Mouse (Mus musculus): ENCODE measurements around the gene 1700113H08Rik.

The 1700113H08Rik gene

DNA sequence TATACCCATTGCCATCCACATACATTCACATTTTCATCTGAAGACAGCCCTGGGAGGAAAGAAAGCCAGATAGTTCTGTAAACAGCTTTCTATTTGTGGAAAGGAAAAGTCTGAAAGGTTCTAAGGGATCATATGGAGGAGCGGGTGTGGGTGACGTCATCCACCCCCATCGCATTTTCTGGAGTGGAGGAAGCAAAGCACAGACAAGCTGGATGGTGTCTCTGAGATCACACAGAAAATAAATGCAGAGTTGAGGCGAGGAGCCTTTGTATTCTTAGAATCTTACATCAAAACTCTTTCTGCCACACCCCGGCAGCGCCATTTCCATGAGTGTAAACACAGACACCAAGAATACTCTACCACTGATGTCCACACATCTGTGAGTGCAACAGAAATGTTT is 26.4 kb downstream of the 1700113H08Rik start:
- DNase-seq, result no peak

DNA sequence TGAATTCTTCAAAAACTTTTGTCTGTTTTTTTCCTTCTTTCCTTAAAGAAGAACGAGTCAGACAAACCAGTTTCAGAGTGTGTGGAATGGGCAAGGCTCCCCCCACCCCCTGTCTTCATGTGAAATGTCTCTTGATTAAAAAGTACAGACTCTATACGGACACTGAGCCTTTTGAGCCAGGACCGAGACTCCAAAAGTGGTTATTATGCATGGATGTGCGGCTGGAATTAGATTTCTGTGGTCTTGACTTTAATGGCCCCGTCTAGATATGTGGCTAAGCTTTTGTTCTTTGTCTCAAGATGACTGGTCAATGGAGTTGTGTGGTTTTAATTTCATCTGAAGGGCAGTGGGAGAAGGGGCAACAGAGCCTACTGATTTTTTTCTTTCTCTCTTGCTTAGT is 29.8 kb downstream of the 1700113H08Rik start:
- DNase-seq, result no peak

DNA sequence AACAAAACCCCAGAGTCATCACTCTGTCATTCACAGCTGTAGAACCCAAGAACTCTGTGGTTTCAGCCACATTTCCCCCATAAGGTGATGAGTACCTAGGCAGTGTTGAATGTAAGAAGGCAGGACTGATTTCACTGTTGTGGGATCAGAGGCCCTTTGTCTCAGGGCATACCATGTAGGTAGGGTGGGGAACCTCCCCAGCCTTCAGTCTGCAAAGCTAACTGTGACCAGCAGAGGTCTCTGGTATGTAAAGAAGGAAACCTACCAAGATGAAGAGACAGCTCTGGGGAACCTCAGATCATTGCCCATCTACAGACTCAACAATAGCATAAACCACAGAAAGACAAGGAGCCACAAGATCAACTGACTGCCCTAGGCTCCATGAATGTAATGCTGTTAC is 36.4 kb downstream of the 1700113H08Rik start:
- DNase-seq, result peak; percentile 50 to 65

DNA sequence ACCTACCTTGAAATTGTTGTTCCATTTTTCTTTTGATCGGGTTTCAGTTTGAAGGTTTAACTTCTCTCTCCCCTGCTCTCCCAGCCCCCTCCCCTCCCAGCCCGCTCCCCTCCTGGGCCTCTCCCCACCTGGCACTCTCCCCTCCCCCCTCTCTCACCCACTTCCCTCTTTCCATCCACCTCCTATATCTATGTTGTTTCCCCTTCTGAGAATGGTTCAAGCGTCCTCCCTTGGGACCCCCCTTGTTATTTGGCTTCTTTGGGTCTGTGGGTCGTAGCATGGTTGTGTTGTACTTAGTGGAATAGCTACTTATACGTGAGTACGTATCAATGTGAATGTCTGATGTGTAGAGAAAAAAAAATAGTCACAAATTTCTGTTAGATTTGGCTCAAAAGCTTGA is 40.9 kb downstream of the 1700113H08Rik start:
- DNase-seq, result no peak

DNA sequence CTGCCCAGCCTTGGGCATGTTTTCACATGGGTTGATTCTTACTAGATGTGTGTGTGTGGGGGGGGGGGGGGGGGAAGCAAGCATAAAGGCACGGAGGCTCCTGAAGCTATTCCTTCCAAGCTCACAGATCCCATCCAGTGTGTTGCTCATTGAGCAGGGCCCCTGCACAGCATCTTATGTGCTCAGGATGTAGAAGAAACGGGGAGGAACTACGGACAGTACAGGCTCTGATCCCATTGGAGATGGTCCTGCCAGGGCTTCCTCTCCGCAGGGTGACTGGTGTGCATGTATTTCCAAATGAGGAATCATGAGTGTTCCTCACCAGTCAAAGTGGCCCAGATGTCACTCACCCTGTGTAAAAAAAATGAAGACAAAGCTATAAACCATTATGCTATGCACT is 42.8 kb downstream of the 1700113H08Rik start:
- no peak for DNase-seq

DNA sequence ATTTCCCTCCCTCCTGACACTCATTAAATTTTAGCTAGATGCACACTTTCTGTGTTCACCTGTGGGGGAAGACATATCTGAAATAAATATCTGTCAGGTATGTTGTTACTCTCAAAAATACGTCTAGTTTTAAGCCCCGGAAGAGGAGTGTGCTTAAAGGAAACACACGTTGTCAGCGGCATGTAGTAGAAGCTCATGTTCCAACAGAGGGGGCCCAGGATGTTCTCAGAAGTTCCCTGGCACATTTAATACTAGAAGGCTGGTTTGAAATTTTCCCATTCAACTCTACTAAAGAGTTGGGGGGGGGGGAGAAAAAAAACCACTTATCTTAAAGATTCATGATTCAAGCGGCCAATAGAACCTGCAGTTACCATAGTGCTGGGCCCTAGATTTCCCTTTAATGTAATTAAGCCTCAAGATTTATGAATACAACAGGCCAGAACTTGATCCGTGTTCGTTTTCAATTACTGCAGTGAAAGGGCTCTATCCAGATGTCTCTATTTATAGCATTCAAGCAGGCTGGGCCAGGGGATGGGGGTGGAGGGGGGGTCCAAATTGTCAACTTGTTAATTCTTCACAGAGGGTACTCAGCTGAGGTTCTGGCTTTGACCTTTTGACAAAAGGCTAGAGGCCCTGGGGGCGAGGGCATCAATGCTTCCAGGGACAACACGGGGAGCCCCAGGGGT is 43.6 kb downstream of the 1700113H08Rik start:
- DNase-seq, result no peak

DNA sequence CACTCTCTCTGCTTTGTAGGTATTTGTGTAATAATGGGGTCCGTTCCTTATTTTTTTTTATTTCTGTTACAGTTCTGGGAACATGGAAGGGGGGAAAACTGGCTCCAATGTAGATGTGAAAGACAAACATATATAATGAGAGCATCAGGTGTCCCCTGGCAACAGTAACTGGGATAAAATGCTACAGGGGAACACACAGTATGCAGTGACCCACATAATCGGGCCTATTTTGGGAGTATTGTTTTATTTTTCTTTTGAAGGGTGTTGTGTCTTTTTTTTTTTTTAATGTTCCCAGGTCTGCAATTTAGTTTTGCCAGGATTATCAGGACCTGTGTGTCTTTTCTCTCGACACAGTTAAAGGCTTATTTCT is 44.1 kb downstream of the 1700113H08Rik start:
- DNase-seq, result no peak

DNA sequence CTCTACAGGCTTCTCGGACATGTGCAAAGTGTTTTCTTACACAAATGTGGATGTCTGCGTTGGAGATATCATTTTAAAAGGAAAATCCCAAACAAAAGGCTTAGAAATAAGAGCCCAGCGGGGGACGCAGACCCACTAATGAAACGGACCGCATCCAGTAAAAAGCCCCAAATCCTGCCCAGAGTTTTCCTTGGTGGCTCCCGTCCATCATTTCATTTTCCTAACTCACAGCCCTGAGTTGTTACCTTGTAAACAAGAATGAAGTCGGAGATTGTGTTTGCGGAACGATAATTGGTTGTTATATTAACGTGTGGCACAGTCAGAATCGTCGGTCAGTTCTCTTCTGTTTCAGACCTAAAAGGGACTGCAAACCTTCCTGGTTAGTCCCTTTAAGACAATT is 44.6 kb downstream of the 1700113H08Rik start:
- DNase-seq, result no peak

DNA sequence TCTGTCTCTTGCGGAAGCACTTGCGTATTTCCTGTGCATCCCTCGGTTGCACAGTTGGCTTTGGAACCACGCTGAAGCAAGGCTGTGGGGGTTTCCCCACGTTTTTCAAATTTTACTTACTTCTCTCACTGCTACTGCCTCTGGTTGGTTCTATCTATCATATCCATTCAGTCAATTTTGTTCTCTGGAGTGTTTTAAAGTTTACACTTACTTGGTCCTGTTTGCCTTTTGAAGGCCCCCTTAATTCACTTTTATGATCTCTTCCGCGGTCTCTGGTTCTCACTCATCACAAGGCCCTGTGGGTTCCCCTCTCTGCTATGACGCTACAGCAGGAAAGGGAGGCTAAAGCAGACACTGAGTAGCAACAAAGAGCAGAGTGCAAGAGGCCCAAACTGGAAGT is 45.4 kb downstream of the 1700113H08Rik start:
- no peak for DNase-seq

DNA sequence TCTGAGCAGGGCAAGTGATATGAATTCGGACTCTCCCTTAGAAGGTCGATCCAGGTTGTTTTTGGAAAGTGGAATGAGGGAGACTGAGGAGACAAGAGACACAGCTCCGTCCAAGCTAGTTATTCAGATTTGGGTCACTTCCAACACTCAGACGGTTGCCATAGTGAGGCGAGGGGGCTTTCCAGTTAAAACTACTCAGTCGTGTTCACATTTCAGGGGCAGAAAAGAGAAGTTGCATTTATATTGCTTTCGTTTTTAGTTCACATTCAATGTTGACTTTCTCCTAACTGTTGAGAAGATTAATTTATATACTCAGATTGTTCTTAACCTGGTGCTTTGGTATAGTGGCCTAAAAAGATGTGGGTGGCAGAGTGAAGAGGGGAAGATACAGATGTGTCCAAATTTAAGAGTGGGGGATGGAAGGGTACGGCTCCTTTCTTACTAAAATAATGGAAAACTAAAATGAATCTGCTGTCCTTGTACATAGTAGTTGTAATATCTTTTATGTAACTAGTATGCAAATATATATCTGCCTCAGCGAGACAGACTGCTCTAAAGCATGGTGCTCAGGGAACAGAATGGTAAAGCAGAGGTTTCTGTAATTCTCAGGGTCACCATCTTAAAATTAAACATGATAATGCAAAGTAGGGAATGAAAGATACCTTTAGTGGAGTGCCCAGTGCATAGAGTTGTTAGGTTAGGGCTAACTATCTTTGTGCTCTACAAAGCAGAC is 49.9 kb downstream of the 1700113H08Rik start:
- DNase-seq, result peak in 1 of 2 experiments; percentile 13

DNA sequence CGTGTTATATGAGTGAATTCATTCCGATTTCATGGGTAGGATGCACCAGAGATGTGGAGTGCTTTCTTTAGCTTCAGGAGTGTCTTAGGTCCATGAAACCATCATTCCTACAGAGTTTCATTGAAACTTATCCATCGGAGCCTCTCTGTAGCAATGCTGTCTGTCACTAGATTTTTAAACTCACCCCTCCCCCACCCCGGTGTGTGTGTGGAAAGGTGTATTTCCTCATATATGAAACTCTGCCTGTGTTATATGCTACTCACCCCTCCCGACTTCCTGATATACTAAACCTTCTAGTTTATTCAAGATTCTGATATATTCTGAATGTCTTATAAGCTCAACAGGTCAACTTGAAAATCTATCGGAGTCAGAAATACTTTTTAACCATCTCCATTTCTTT is 50.5 kb downstream of the 1700113H08Rik start:
- DNase-seq, result no peak

DNA sequence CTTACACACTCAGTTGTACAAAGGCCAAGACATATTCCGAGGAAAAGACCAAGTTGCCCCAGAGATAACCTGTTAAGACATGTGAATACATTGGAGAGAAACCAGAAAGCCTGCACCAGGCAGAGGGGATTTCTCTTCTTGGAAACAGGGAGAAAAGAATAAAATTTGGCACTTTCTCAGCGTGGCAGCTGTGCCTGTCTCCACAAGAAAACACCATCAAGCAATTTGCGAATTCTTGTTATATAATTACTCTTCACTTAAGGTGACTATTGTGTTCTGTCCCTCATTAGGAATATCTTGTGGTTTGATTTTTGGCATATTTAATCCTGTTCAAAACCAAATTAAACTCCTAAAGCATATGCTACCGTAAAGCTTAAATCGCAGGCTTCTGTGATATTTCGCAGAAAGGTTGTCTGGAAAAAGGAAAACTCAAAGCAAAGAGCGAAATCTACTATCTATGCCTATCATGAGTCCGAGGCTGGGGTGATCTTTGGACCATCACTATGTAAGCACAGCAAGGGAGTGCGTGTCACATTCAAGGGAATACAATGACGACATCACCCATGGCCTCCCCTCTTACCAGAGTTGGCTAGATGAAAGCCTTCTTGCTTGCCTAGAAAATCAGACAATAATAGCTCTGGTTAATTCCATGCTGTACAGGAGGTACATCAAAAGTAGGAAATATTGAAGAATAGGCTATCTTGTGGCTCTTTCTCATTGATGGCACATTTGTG is 51.4 kb downstream of the 1700113H08Rik start:
- DNase-seq, result peak in 1 of 2 experiments; percentile 9

DNA sequence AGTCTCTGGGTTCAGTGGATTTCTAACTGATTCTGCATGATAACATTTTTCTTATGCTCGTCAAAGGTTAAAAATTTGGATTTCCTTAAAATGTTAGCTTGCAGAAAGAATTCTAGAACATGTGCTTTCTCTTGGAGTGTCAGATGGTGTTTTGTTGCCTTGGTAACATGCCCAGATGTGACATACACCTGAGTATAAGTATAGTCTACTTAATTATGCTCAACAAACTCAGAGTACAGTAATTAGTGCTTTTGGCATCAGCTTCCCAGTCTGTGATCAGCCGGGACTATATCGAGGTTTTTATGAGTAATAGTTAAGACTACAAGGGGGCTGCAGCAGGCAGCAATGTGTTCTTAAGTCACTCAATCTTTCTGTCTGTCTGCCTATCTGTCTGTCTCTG is 53.1 kb downstream of the 1700113H08Rik start:
- DNase-seq, result no peak

DNA sequence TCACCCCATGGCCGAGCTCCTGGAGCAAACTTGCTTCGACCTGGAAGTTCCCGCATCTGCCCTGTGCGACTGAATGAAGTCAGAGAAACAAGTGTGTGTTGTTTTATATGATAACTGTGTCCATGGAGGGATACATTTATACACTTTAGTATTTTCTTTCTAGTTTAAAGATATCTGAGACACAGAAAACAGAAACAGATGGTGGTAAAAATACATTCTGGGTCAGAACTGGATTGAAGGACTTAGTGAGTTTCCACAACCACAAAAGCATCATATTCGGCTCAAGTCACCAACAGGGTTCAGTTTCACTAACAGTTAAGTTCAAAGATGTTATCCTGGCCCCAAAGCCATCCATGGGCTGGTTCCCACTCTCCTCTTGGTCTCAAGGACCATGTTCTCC is 67.2 kb downstream of the 1700113H08Rik start:
- no peak for DNase-seq

DNA sequence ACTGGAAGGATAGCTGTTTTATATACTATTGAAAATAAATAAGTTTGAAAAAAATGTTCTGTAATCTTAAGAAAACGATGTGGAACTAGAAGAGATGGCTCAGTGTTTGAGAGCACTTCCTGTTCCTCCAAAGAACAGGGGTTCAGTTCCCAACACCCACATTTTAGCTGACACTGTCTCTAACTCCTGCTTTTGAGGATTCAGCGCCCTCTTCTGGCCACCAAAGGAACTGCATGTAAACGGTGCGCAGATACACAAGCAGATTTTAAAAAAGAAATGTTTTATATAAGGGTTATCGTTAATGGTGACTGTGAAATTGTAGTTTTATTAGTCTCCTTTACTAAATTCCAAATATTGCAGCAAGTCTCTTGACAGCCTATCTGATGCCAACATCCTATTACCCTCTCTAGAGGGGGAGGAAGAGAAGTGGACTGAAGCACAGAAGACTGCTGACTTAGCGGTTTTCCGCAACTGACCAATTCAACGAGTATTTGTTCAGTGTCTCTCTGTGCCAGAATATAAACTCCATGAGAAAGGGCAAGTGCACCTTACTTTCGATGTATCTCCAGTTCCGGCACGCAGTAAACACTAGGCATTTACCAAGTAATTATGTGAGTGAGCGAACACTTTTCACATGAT is 68.5 kb downstream of the 1700113H08Rik start:
- peak in 1 of 2 experiments; percentile 7 for DNase-seq

DNA sequence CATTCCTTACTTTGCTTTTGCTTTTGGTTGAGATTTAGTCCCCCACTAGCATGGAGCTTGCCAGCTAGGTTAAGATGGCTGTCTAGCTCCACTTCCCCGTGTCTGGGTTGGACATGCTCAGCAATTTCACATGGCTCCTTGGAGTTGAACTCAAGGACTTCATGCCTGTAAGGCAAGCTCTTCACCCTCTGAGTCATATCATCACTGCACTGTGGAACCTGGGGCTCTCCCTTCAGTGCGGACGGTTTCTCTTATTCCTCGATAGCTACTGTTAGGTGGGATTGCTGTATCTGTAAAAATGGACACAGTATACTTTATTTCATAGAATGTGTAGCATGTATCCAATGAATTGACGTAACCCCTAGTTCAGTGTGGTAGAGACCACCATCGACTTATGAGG is 93.2 kb downstream of the 1700113H08Rik start:
- DNase-seq, result no peak

DNA sequence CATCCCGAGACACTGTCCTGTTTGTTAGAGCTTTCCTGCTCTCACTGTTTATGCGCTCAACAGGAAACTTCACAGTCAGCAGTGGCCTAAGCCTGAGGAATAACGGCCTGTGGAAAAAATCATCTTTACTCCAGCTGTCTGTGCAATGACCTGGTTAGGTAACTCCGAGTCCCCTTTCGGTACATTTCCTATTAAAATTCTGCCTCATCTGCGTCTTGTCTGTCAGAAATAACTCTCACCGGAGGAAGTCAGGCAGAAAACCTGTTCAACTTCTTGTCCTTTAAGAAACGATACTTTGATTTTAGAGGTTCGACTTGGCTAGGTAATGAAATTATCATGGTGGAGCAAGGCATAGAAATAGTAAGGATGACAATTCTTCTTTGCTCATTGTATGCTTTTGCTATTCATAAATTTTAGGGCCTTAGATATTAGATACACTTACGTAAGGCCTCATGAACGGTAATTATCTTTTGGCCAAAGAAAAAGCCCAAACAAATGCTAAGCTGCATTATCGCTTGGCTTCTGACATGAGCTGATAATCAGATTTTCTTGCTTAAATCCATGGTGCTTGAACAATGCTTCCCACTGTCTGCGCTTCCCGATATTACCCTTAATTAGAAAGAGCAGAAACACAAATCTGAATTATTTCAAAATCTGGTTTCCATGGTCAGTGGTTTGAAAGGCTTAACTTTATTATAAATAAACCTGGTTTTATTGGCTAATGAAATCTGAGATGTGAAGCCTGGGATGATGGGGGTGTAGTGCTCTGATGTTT is 96.1 kb downstream of the 1700113H08Rik start:
- no peak for DNase-seq

DNA sequence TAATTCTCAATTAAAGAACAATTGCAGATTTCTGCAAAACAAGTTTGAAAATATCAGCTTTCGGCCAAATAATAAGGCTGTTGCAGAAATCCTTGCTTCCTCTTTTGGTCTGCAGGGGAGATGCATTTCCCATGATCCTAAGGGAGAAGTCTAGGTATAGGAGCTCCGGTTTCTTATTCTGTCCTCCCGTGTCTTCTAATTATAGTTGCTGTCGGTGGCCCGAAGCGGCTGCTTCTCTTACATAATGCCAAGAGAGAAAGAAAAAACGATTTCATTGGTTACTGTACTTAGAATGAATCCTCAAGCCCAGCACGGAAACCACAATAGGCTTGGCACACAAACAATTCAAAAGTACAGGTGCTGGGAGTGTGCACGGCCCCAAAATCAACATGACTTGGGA is 101.9 kb downstream of the 1700113H08Rik start:
- peak in 1 of 2 experiments; percentile 2 for DNase-seq

DNA sequence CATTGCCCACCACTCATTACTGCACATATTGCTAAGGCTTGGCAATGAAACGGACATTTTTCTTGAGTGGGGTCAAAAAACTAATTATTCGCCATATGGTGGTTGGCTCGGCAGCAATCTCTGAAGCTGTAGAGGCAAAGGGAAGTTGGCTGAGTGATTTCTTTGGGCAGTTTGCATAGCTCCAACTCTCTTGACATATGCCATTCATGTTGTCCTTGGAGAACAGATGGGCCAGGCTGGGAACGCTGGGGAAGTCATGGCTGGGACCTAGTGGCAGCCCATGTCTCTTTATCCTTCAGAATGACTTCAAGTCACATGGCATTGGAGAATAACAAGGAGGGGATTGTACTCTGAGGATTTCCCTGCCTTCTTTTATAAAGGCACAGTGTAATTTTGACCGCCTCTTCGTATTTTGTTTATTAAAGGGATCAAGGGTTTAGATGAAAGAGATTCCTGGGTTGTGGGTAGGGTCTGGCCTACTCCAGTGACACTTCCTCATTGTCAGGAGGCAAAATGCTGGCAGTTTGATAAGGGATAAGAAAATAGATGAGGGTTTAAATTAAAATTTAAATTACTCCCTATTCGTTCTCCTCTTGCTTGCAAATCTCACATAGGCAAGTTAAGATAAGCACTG is 138.4 kb downstream of the 1700113H08Rik start:
- DNase-seq, result peak; percentile 14 to 17

DNA sequence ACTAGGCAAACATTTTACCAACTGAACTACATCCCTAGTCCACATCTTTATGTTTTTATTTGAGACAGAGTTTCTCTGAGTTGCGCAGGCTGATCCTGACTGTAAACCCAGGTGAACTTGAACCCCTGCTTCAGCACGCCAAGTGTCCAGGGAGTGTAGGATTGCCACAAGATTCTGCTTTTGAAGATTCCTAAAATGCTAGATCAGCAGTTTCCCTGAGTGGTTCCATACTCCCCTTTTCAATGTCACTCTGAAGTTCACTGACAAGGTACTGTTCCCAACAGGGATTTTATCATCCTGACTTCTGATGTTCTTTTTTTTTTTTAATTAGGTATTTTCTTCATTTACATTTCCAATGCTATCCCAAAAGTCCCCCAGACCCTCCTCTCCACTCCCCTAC is 140.9 kb downstream of the 1700113H08Rik start:
- no peak for DNase-seq

DNA sequence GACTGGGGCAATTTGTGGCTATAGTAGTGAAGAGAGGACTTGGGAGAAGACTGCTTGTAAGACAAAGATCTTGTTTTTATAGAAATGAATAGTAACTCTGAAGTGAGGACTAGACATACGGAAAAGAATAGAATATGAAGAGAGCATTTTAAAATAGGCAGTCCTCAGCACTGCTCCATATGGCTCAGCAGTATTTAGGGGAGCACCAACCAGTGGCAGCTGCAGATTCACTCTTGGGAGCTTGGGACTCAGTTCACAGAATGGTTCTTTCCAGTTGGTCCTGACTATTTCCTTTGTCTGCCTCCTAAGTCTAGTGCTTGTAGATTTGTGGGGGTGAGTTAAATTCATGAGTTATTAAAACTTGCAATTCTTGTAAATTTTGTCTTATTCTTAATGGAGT is 151.6 kb downstream of the 1700113H08Rik start:
- DNase-seq, result no peak

DNA sequence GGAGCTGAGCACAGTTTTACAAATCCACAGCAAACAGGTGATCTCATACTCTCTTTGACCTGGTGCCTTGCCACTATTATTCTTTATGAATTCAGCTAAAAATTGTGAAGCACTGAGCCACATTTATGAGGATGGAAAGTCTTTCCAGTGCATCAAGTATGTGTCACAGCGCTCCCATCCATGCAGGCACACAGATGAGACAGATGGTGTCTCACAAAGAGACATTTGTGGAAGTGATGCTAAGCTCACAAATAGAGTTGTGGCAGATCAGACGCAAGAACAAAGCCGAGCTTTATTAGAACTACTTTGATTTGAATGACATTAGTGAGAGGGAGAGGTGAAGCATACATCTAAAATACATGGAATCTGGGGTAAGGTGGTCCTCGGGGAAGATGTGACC is 153.2 kb downstream of the 1700113H08Rik start:
- no peak for DNase-seq

Measured in cerebellum, postnatal 14 days (tissue).